Mouse (Mus musculus) urinary bladder, postnatal 36 days (tissue): ENCODE data around the gene Clec1a.

Source experiments
- DNase-seq, 2 experiments: peaks; one replicate each; pipeline ENCODE4 v3.0.0; 2022; ENCODE audit warnings: low spot score in 2 of 2, mixed read lengths in 1 of 2

Gene Clec1a

GRCm38 (mm10) chr6:129405999-129406398 lies 45.8 kb downstream of the Clec1a start:
- no peak for DNase-seq

GRCm38 (mm10) chr6:129403391-129403790 lies 48.4 kb downstream of the Clec1a start:
- no peak for DNase-seq

- no peak for DNase-seq
Measured at GRCm38 (mm10) chr6:129402404-129402803, 49.4 kb downstream of the Clec1a start.

- DNase-seq: no peak
Measured at GRCm38 (mm10) chr6:129399945-129400344, 51.9 kb downstream of the Clec1a start.

- no peak for DNase-seq
Measured at GRCm38 (mm10) chr6:129396997-129397396, 54.8 kb downstream of the Clec1a start, which contains the start of gene Clec1b. Gene Clec1b (plus strand): TSS chr6:129397297.

- DNase-seq: no peak
Measured at GRCm38 (mm10) chr6:129393732-129394131, 58.1 kb downstream of the Clec1a start.

GRCm38 (mm10) chr6:129393087-129393720 lies 58.6 kb downstream of the Clec1a start:
- DNase-seq: no peak

- DNase-seq: no peak
Measured at GRCm38 (mm10) chr6:129385774-129386173, 66.0 kb downstream of the Clec1a start, which contains the start of gene Clec12b. Gene Clec12b (minus strand): TSS chr6:129385874.

- no peak for DNase-seq
Measured at GRCm38 (mm10) chr6:129385000-129385399, 66.8 kb downstream of the Clec1a start.

GRCm38 (mm10) chr6:129383466-129383865 lies 68.3 kb downstream of the Clec1a start:
- DNase-seq: no peak

- DNase-seq: no peak
Measured at GRCm38 (mm10) chr6:129381736-129382135, 70.1 kb downstream of the Clec1a start.

GRCm38 (mm10) chr6:129380454-129380853 lies 71.3 kb downstream of the Clec1a start:
- no peak for DNase-seq

GRCm38 (mm10) chr6:129374937-129375471 lies 76.8 kb downstream of the Clec1a start:
- no peak for DNase-seq
